Mouse (Mus musculus) heart, postnatal 0 days (tissue): ENCODE measurements around the gene 4930524J08Rik. TPM values are rescaled to one million over a fixed set of nuclear protein-coding genes. Genes with fewer than 3 reads are reported as not detected.

Source experiments
- ATAC-seq: fragments of 200-750 bp; cut with Nextera tagmentation; 2 replicates; pipeline ENCODE4 v1.8.0; 2017; ENCODE audit warnings: low read depth, moderate number of reproducible peaks, moderate library complexity; ENCODE audit not compliant: insufficient read depth
- DNase-seq: peaks from one replicate; pipeline ENCODE4 v3.0.0-alpha.2; 2016; ENCODE audit warnings: low spot score
- H3K27ac ChIP-seq: fragments of 300-500 bp; sonication (generic); 2 replicates; pipeline ENCODE4 v1.5.1; 2014; ENCODE audit warnings: low read depth, mild to moderate bottlenecking
- H3K27me3 ChIP-seq: fragments of 300-500 bp; sonication (generic); 2 replicates; pipeline ENCODE4 v1.6.1; 2014; ENCODE audit warnings: low read length, mixed read lengths; ENCODE audit not compliant: control insufficient read depth, insufficient read depth
- H3K36me3 ChIP-seq: fragments of 300-500 bp; sonication (generic); replicated peaks from 2 replicates; pipeline ENCODE4 v1.6.1; 2014; ENCODE audit warnings: low read length, mixed read lengths; ENCODE audit not compliant: control insufficient read depth, insufficient read depth
- H3K4me1 ChIP-seq: fragments of 300-500 bp; sonication (generic); 2 replicates; pipeline ENCODE4 v1.6.1; 2014; ENCODE audit warnings: antibody characterized with exemption; ENCODE audit not compliant: control insufficient read depth, insufficient read depth
- H3K4me2 ChIP-seq: fragments of 300-500 bp; sonication (generic); 2 replicates; pipeline ENCODE4 v1.6.1; 2014; ENCODE audit warnings: low read depth, mild to moderate bottlenecking, low read length, moderate library complexity
- H3K4me3 ChIP-seq: fragments of 300-500 bp; sonication (generic); 2 replicates; pipeline ENCODE4 v1.5.1; 2014; ENCODE audit warnings: low read depth, low read length
- H3K9ac ChIP-seq: fragments of 300-500 bp; sonication (generic); replicated peaks from 2 replicates; pipeline ENCODE4 v1.6.1; 2014; ENCODE audit warnings: low read depth, low read length, mixed read lengths
- H3K9me3 ChIP-seq: fragments of 300-500 bp; sonication (generic); replicated peaks from 2 replicates; pipeline ENCODE4 v1.6.1; 2016; ENCODE audit warnings: low read length; ENCODE audit not compliant: control insufficient read depth
- CTCF ChIP-seq: IDR thresholded peaks from 2 replicates; pipeline ENCODE4 v1.5.1; 2016; ENCODE audit warnings: antibody characterized with exemption, control low read depth, low read depth
- EP300 ChIP-seq: IDR thresholded peaks from 2 replicates; pipeline ENCODE4 v1.6.1; 2016; ENCODE audit warnings: antibody characterized with exemption, low read depth
- WGBS: fragments of 180-500 bp; shearing (Covaris S2); extraction: QIAGEN DNeasy Blood & Tissue Kit; methylation state at CpG from one replicate; pipeline ENCODE4 v1.1.7; 2014; 5-methylcytosine and 5-hydroxymethylcytosine counted together
- polyA plus RNA-seq: library from polyadenylated mRNA; unstranded; fragments of >200 nt; fragmentation: Nextera tagmentation; extraction: Ambion mirVana; gene quantifications from 2 replicates; pipeline ENCODE4 v1.2.1, GENCODE M21; 2015
- total RNA-seq: library from RNA; depleted of rRNA; stranded (reverse); fragments of >200 nt; gene quantifications from 2 replicates; pipeline ENCODE4 v1.2.3, GENCODE M21; 2014; ENCODE audit warnings: low replicate concordance

4930524J08Rik gene
- total and polyA plus RNA-seq, 2 experiments from 2014 or later: 1.7 to 24.0 TPM

DNA sequence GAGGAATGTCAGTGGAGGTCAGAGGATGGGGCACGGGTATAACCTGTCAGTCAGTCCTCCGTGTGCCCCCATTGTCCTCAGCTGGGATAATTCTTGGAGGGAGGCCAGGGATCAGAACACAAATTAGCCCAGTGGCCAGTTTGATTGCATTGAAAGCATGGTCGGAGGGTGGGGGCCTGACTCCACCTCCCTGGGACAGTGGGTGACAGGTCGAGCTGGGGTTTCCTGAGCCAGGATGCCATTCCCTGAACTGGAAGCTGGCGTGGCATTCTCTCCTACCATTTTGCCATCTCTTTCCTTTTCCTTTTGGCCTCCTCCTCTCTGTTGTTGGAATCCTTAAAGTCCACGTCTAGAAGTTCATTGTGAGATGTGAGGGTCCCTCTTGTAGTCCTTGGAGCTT lies 27.0 kb downstream of the 4930524J08Rik start:
- no peak overlapping the region for H3K4me2 ChIP-seq
- no peak for DNase-seq
- no peaks in the 10 kb centered on the region for H3K27me3 ChIP-seq
- ATAC-seq: peak; percentile 17
- no peak overlapping the region for H3K4me3 ChIP-seq
- TF ChIP-seq EP300 (no peak), CTCF (no peak)
- H3K9me3 ChIP-seq: no peaks in the 10 kb centered on the region
- H3K9ac ChIP-seq: no peak overlapping the region
- H3K4me1 ChIP-seq: peaks cover 12% of the 10 kb centered on the region
- H3K36me3 ChIP-seq: no peaks in the 10 kb centered on the region
- WGBS: 46% methylated on average over 6 of the region's 6 CpGs
- H3K27ac ChIP-seq: peak overlapping the region; percentile 32; the same call in 1 of the 2 replicates

DNA sequence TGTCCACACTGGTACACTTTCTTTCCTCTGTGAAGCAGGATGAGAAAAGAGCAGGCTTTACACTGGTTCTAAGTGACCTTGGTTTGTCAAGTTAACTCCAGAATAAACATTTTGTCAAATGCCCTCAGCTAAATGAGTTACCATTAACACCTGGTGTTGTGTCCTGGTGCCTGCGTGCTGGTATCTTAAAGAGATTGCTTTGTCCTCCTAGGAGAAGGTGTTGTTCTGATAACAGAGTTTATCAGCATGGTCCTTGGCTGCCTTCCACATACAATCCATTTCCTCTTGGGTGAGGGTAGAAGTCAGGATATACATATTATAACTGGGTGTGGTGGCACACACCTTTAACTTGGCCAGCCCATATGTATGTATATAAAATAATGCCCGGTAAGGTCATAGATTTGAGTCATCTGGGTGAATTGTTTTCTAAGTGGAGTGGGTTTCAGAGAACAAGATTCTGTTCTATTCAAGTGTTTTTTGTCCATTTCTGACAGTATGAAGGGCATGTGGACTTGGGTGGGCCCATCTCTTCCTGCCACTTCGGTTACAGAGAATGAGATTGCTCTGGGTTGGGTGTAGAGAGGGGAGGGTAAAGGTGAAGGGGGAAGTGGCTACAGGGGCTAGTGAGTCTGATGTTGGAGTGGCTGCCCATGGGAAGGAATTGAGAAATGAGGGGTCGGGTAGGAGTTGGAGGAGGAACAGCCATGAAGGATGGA lies 27.6 kb downstream of the 4930524J08Rik start:
- peak overlapping the region; percentile 32; the same call in 1 of the 2 replicates for H3K27ac ChIP-seq
- no peak overlapping the region for H3K9ac ChIP-seq
- no peaks in the 10 kb centered on the region for H3K36me3 ChIP-seq
- 58% methylated on average over 4 of the region's 4 CpGs for WGBS
- peak; percentile 18; the same call in 1 of the 2 replicates for ATAC-seq
- peaks cover 12% of the 10 kb centered on the region for H3K4me1 ChIP-seq
- DNase-seq: no peak
- no peak overlapping the region for H3K4me3 ChIP-seq
- H3K27me3 ChIP-seq: no peaks in the 10 kb centered on the region
- no peak for TF ChIP-seq EP300
- no peak for TF ChIP-seq CTCF
- no peak overlapping the region for H3K4me2 ChIP-seq
- no peaks in the 10 kb centered on the region for H3K9me3 ChIP-seq

DNA sequence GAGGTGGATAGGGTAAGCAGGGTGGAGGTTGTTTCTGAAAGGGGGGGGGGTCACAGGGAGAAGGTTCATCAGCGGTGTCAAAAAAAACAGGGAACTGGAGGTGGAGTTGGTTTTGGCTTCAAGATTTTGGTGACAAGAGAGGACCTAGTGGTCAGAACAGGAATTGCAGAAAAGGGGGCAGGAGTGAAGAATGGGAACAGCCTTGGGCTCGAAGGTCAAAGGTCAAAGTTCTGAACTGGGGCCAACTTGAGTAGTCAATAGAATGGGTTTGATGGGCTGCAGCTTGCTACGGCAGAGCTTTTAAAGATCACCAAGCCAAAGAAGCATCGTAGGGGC lies 28.1 kb downstream of the 4930524J08Rik start:
- TF ChIP-seq EP300: no peak
- no peak for TF ChIP-seq CTCF
- Histone ChIP-seq H3K36me3 (no peaks in the 10 kb centered on the region), H3K9ac (no peak overlapping the region), H3K27ac (no peak overlapping the region), H3K4me3 (no peak overlapping the region), H3K9me3 (no peaks in the 10 kb centered on the region), H3K4me2 (no peak overlapping the region), H3K27me3 (no peaks in the 10 kb centered on the region), H3K4me1 (peaks cover 14% of the 10 kb centered on the region)
- 89% methylated on average over 4 of the region's 4 CpGs for WGBS
- DNase-seq: no peak
- no peak for ATAC-seq

DNA sequence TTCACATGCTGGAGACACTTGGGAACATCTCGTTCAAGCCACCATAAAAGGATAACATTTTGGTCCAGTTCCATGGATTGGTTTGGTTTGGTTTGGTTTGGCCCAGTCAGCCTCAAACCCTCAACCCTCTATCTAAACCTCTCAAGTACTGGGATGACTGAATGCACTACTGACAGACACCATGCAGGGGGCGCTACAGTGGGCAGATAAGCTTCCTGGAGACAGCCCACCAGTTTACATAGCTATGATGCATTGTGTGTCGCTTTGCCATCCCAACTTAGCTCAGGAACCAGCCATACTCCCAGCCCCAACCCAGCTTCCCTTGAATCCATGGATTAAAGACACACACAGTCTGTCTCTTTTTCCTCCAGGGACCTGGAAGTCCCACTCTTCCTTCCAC lies 29.6 kb downstream of the 4930524J08Rik start:
- 60% methylated on average over 3 of the region's 3 CpGs for WGBS
- TF ChIP-seq EP300 (no peak), CTCF (no peak)
- Histone ChIP-seq H3K27me3 (no peaks in the 10 kb centered on the region), H3K4me1 (peaks cover 16% of the 10 kb centered on the region), H3K36me3 (no peaks in the 10 kb centered on the region), H3K9ac (no peak overlapping the region), H3K27ac (no peak overlapping the region), H3K9me3 (no peaks in the 10 kb centered on the region), H3K4me2 (no peak overlapping the region), H3K4me3 (no peak overlapping the region)
- no peak for DNase-seq
- ATAC-seq: no peak

DNA sequence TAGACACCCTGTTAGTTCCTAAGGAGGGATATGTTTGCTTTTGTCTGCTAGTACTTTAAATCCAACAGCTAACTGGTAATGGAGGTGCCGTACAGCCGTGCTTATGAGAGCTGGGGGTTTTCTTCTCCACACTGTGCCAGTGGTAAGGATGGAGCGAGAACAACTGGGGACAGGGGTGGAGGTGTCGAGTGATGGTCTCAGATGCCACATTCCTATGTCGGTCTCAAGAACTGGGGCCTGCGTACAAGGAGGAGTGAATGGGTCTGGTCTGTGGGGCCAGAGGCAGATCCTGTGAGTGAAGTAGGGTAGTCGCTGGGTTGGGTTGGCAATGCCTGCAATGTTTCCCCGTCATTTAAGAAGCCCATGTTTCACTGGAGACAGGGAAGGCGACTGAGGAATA lies 33.7 kb downstream of the 4930524J08Rik start:
- 31% methylated on average over 9 of the region's 9 CpGs for WGBS
- H3K36me3 ChIP-seq: no peaks in the 10 kb centered on the region
- no peaks in the 10 kb centered on the region for H3K27me3 ChIP-seq
- H3K4me1 ChIP-seq: 0 out of 2 replicates have a peak, but pooled peaks cover 4% of the 10 kb centered on the region
- H3K4me2 ChIP-seq: peak overlapping the region; percentile 19; the same call in 1 of the 2 replicates
- H3K9me3 ChIP-seq: no peaks in the 10 kb centered on the region
- no peak overlapping the region for H3K4me3 ChIP-seq
- TF ChIP-seq CTCF (no peak), EP300 (no peak)
- DNase-seq (peak; percentile 34), ATAC-seq (peak; percentile 86)
- H3K27ac ChIP-seq: peak overlapping the region; percentile 71
- no peak overlapping the region for H3K9ac ChIP-seq

DNA sequence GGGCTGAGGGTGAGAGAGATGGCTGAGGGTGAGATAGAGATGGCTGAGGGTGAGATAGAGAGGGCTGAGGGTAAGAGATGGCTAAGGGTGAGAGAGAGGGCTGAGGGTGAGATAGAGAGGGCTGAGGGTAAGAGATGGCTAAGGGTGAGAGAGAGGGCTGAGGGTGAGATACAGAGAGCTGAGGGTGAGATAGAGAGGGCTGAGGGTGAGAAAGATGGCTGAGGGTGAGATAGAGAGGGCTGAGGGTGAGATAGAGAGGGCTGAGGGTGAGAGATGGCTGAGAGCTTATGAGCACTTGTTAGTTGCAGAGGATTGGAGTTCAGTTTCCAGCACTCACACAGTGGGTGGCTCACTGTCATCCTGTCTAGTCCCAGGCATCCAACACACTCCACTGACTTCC lies 41.2 kb downstream of the 4930524J08Rik start:
- no peaks in the 10 kb centered on the region for H3K27me3 ChIP-seq
- H3K36me3 ChIP-seq: no peaks in the 10 kb centered on the region
- H3K9me3 ChIP-seq: 0 out of 2 replicates have a peak, but pooled peaks cover 4% of the 10 kb centered on the region
- H3K4me2 ChIP-seq: no peak overlapping the region
- no peak for DNase-seq
- no peak for ATAC-seq
- no peak for TF ChIP-seq EP300
- TF ChIP-seq CTCF: no peak
- H3K4me1 ChIP-seq: 0 out of 2 replicates have a peak, but pooled peaks cover 6% of the 10 kb centered on the region
- no peak overlapping the region for H3K4me3 ChIP-seq
- no peak overlapping the region for H3K9ac ChIP-seq
- H3K27ac ChIP-seq: no peak overlapping the region
